Mouse (Mus musculus): ENCODE results near the gene Vgf. TPM values are rescaled to one million over a fixed set of nuclear protein-coding genes. Genes with fewer than 3 reads are reported as not detected.

Gene Vgf
- total and polyA plus RNA-seq, 3 experiments = 0.38 TPM; not detected in 2

DNA sequence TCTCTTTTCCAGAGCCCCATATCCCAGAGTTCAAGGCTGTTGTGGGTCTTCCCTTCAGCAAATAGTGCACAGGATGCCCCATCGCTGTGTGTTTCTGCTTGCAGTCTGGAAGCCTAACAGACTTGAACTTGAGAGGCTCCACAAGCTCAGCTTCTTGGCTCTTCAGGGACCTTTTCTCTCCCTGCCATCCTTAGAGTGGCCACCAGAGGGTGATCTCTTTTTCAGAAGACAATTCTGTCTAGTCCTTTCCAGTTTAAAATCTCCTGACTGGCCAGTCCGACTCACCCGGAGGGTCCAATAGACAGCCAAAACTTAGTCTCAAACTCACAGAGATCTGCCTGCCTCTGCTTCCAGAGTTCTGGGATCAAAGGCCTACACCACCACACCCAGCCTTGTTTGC is 16.2 kb upstream of the Vgf start:
- Histone ChIP-seq H3K4me3 (replicated peaks in 1 of 3; ENCODE audit: low read depth in 2 of 3, low read length in 2 of 3, poor library complexity in 1 of 3) (no peak overlapping the region), H3K27me3 (replicated peaks) (peaks cover 75% of the 10 kb centered on the region), H3K9ac (ENCODE audit: insufficient read depth, low read depth) (no peak overlapping the region), H3K4me2 (ENCODE audit: insufficient read depth, low read depth, poor library complexity, severe bottlenecking) (no peak overlapping the region), H3K79me2 (replicated peaks; ENCODE audit: control insufficient read depth, extremely low read depth, insufficient read depth, poor library complexity, severe bottlenecking) (no peaks in the 10 kb centered on the region), H3K9me3 (replicated peaks; ENCODE audit: low read length) (peaks cover 14% of the 10 kb centered on the region), H3K36me3 (replicated peaks in 1 of 2; ENCODE audit: control insufficient read depth in 1 of 2, insufficient read depth in 1 of 2, low read length in 1 of 2) (no peaks in the 10 kb centered on the region), H3K4me1 (ENCODE audit: control insufficient read depth in 1 of 2, insufficient read depth in 2 of 2) (no peaks in the 10 kb centered on the region), H3K27ac (ENCODE audit: insufficient read depth, low read depth) (no peak overlapping the region)
- in situ Hi-C loops (cut with MboI; ENCODE audit: low pct_ligation_motif_present, low pct_unique_long_range_greater_than_20kb, low sequenced_read_pairs) = no loop called here
- dilution Hi-C loops (cut with MboI; ENCODE audit: extremely low pct_ligation_motif_present, extremely low pct_unique_long_range_greater_than_20kb, low sequenced_read_pairs) = no loop called here
- TF ChIP-seq MXI1 (IDR thresholded peaks at IDR 0.05; ENCODE audit: low read depth, low read length) (no peak), RAD21 (IDR thresholded peaks at IDR 0.05; ENCODE audit: low read depth, low read length) (peak; percentile 42), SMC3 (IDR thresholded peaks at IDR 0.05; ENCODE audit: low read depth, low read length) (peak; percentile 71), CTCF (conservative IDR thresholded peaks at IDR 0.05 in 1 of 2, IDR thresholded peaks at IDR 0.05 in 1 of 2; ENCODE audit: low read depth in 2 of 2, low read length in 2 of 2) (peak; percentile 40 to 73)
- peak; percentile 43 for DNase-seq (ENCODE audit: extremely low read depth)

DNA sequence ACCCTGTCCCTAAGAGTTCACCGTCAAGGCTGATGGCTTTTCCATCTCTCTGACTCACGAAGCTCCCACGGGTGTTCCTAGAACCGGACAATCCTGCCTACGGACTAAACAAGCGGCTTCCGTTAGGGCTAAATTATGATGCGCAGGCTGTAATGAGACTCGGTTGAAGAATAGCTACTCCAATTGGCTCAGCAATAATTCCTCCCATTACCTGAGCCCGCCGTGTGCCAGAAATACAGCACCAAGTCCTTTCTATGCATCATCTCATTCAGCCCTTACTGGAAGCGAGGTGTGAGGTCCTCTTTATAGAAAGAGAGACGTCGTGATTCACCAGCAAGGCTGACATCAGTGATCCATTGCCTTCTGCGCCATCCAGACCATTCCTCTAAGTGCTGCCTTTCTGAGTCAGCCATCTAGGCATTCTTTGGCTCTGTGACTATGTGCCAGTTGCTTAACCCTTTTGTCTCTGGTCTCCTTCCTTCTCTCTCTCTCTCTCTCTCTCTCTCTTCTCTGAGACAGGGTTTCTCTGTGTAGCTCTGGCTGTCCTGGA is 13.7 kb upstream of the Vgf start:
- in situ Hi-C loops (cut with MboI; ENCODE audit: low pct_ligation_motif_present, low pct_unique_long_range_greater_than_20kb, low sequenced_read_pairs) (no loop called here), dilution Hi-C loops (cut with MboI; ENCODE audit: extremely low pct_ligation_motif_present, extremely low pct_unique_long_range_greater_than_20kb, low sequenced_read_pairs) (no loop called here)
- no peak for DNase-seq (ENCODE audit: extremely low read depth)

DNA sequence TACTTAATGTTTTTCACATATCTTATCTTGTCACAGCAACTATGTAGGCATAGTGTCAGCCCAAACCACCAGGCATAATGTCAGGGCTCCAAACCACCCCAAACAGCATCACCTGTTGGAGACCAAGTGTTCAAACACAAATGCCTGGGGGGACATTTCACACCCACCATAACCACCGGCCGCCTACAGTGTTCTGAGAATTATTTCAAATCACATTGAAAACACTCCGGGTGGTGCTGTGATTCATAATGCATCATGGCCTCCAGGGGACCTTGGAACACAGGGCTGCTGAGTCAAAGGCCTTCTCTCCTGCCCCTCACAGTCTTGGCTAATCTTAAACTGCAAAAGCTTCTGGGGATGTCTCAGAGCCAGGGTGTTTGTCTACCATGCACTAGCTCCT is 10.3 kb upstream of the Vgf start:
- dilution Hi-C loops (cut with MboI; ENCODE audit: extremely low pct_ligation_motif_present, extremely low pct_unique_long_range_greater_than_20kb, low sequenced_read_pairs) (no loop called here), in situ Hi-C loops (cut with MboI; ENCODE audit: low pct_ligation_motif_present, low pct_unique_long_range_greater_than_20kb, low sequenced_read_pairs) (no loop called here)
- peaks cover 20% of the 10 kb centered on the region for H3K9me3 ChIP-seq (replicated peaks; ENCODE audit: low read length)
- H3K9ac ChIP-seq (ENCODE audit: insufficient read depth, low read depth) = no peak overlapping the region
- H3K36me3 ChIP-seq (replicated peaks in 1 of 2; ENCODE audit: control insufficient read depth in 1 of 2, insufficient read depth in 1 of 2, low read length in 1 of 2) = no peaks in the 10 kb centered on the region
- DNase-seq (ENCODE audit: extremely low read depth) = no peak
- H3K4me1 ChIP-seq (ENCODE audit: control insufficient read depth in 1 of 2, insufficient read depth in 2 of 2) = no peaks in the 10 kb centered on the region
- no peak overlapping the region for H3K4me2 ChIP-seq (ENCODE audit: insufficient read depth, low read depth, poor library complexity, severe bottlenecking)
- H3K4me3 ChIP-seq (replicated peaks in 1 of 3; ENCODE audit: low read depth in 2 of 3, low read length in 2 of 3, poor library complexity in 1 of 3) = no peak overlapping the region
- H3K79me2 ChIP-seq (replicated peaks; ENCODE audit: control insufficient read depth, extremely low read depth, insufficient read depth, poor library complexity, severe bottlenecking) = no peaks in the 10 kb centered on the region
- H3K27me3 ChIP-seq (replicated peaks) = peaks cover 44% of the 10 kb centered on the region
- no peak overlapping the region for H3K27ac ChIP-seq (ENCODE audit: insufficient read depth, low read depth)
- TF ChIP-seq NELFE (IDR thresholded peaks at IDR 0.05; ENCODE audit: low read depth, low read length) (no peak), ZNF384 (IDR thresholded peaks at IDR 0.05; ENCODE audit: low read depth, low read length) (no peak), CTCF (conservative IDR thresholded peaks at IDR 0.05 in 1 of 2, IDR thresholded peaks at IDR 0.05 in 1 of 2; ENCODE audit: low read depth in 2 of 2, low read length in 2 of 2) (no peak)

More for the DNA sequence above, 13.7 kb upstream of the Vgf start:
- no peaks in the 10 kb centered on the region for H3K79me2 ChIP-seq (replicated peaks; ENCODE audit: control insufficient read depth, extremely low read depth, insufficient read depth, poor library complexity, severe bottlenecking)
- H3K36me3 ChIP-seq (replicated peaks in 1 of 2; ENCODE audit: control insufficient read depth in 1 of 2, insufficient read depth in 1 of 2, low read length in 1 of 2) = no peaks in the 10 kb centered on the region
- no peak overlapping the region for H3K4me2 ChIP-seq (ENCODE audit: insufficient read depth, low read depth, poor library complexity, severe bottlenecking)
- no peak overlapping the region for H3K27ac ChIP-seq (ENCODE audit: insufficient read depth, low read depth)
- H3K27me3 ChIP-seq (replicated peaks) = peaks cover 56% of the 10 kb centered on the region
- H3K4me1 ChIP-seq (ENCODE audit: control insufficient read depth in 1 of 2, insufficient read depth in 2 of 2) = no peaks in the 10 kb centered on the region
- no peak overlapping the region for H3K9ac ChIP-seq (ENCODE audit: insufficient read depth, low read depth)
- no peak overlapping the region for H3K4me3 ChIP-seq (replicated peaks in 1 of 3; ENCODE audit: low read depth in 2 of 3, low read length in 2 of 3, poor library complexity in 1 of 3)
- TF ChIP-seq ELF1 (IDR thresholded peaks at IDR 0.05; ENCODE audit: low read depth, low read length) (no peak), MYC (IDR thresholded peaks at IDR 0.05; ENCODE audit: low read depth, low read length) (no peak), POLR2A (IDR thresholded peaks at IDR 0.05; ENCODE audit: low read depth, low read length) (no peak), RAD21 (IDR thresholded peaks at IDR 0.05; ENCODE audit: low read depth, low read length) (no peak)
- H3K9me3 ChIP-seq (replicated peaks; ENCODE audit: low read length) = peaks cover 20% of the 10 kb centered on the region

All from CH12.LX (cell line).